Mouse (Mus musculus): Measurements from ENCODE around the gene Usp48.

Usp48 gene

GRCm38 (mm10) chr4:137609281-137609680, 15.7 kb downstream of the Usp48 start:
- no peak for DNase-seq (ENCODE audit: low read depth, low spot score)

GRCm38 (mm10) chr4:137609702-137610101, 16.1 kb downstream of the Usp48 start:
- DNase-seq (ENCODE audit: low read depth, low spot score): no peak

- DNase-seq (ENCODE audit: low read depth, low spot score): no peak
Measured at GRCm38 (mm10) chr4:137610256-137610655, 16.7 kb downstream of the Usp48 start.

GRCm38 (mm10) chr4:137622847-137623246, 29.3 kb downstream of the Usp48 start:
- DNase-seq (ENCODE audit: low read depth, low spot score): no peak

- DNase-seq (ENCODE audit: low read depth, low spot score): no peak
Measured at GRCm38 (mm10) chr4:137627476-137628235, 34.1 kb downstream of the Usp48 start.

- DNase-seq (ENCODE audit: low read depth, low spot score): no peak
Measured at GRCm38 (mm10) chr4:137628400-137628799, 34.8 kb downstream of the Usp48 start.

GRCm38 (mm10) chr4:137629354-137629753, 35.8 kb downstream of the Usp48 start:
- peak; percentile 5 for DNase-seq (ENCODE audit: low read depth, low spot score)

GRCm38 (mm10) chr4:137630153-137630552, 36.6 kb downstream of the Usp48 start:
- DNase-seq (ENCODE audit: low read depth, low spot score): no peak

- DNase-seq (ENCODE audit: low read depth, low spot score): no peak
Measured at GRCm38 (mm10) chr4:137631596-137631995, 38.0 kb downstream of the Usp48 start.

GRCm38 (mm10) chr4:137633394-137633793, 39.8 kb downstream of the Usp48 start:
- no peak for DNase-seq (ENCODE audit: low read depth, low spot score)

GRCm38 (mm10) chr4:137636597-137636996, 43.0 kb downstream of the Usp48 start:
- no peak for DNase-seq (ENCODE audit: low read depth, low spot score)

- DNase-seq (ENCODE audit: low read depth, low spot score): peak; percentile 16
Measured at GRCm38 (mm10) chr4:137641556-137641955, 48.0 kb downstream of the Usp48 start.

- no peak for DNase-seq (ENCODE audit: low read depth, low spot score)
Measured at GRCm38 (mm10) chr4:137642101-137642500, 48.5 kb downstream of the Usp48 start.

GRCm38 (mm10) chr4:137643459-137643858, 49.9 kb downstream of the Usp48 start:
- DNase-seq (ENCODE audit: low read depth, low spot score): no peak

- no peak for DNase-seq (ENCODE audit: low read depth, low spot score)
Measured at GRCm38 (mm10) chr4:137646262-137646661, 52.7 kb downstream of the Usp48 start.

GRCm38 (mm10) chr4:137647648-137648047, 54.1 kb downstream of the Usp48 start:
- DNase-seq (ENCODE audit: low read depth, low spot score): no peak

- DNase-seq (ENCODE audit: low read depth, low spot score): no peak
Measured at GRCm38 (mm10) chr4:137648230-137648629, 54.7 kb downstream of the Usp48 start.

- no peak for DNase-seq (ENCODE audit: low read depth, low spot score)
Measured at GRCm38 (mm10) chr4:137650912-137651311, 57.4 kb downstream of the Usp48 start.

GRCm38 (mm10) chr4:137652835-137653346, 59.3 kb downstream of the Usp48 start:
- no peak for DNase-seq (ENCODE audit: low read depth, low spot score)

GRCm38 (mm10) chr4:137655241-137656031, 61.9 kb downstream of the Usp48 start:
- no peak for DNase-seq (ENCODE audit: low read depth, low spot score)

- DNase-seq (ENCODE audit: low read depth, low spot score): no peak
Measured at GRCm38 (mm10) chr4:137657674-137658073, 64.1 kb downstream of the Usp48 start.

GRCm38 (mm10) chr4:137659541-137659940, 66.0 kb downstream of the Usp48 start:
- DNase-seq (ENCODE audit: low read depth, low spot score): no peak
